Mouse (Mus musculus) midbrain, postnatal 0 days (tissue): ENCODE results near the gene Tmem266. TPM values are rescaled to one million over a fixed set of nuclear protein-coding genes. Genes with fewer than 3 reads are reported as not detected.

Source experiments
- ATAC-seq: fragments of 200-750 bp; cut with Nextera tagmentation; 2 replicates; pipeline ENCODE4 v1.8.0; 2017; ENCODE audit warnings: moderate number of reproducible peaks, mild to moderate bottlenecking, moderate TSS enrichment, moderate library complexity; ENCODE audit not compliant: low FRiP score
- DNase-seq: peaks from one replicate; pipeline ENCODE4 v3.0.0-alpha.2; 2015; ENCODE audit warnings: low spot score
- H3K27ac ChIP-seq: fragments of 300-500 bp; sonication (generic); 2 replicates; pipeline ENCODE4 v1.5.1; 2014; ENCODE audit warnings: low read depth, mild to moderate bottlenecking, low read length, mixed read lengths
- H3K27me3 ChIP-seq: fragments of 300-500 bp; sonication (generic); 2 replicates; pipeline ENCODE4 v1.6.1; 2014; ENCODE audit warnings: low read length, control low read depth, mixed read lengths; ENCODE audit not compliant: insufficient read depth
- H3K36me3 ChIP-seq: fragments of 300-500 bp; sonication (generic); 2 replicates; pipeline ENCODE4 v1.6.1; 2014; ENCODE audit warnings: low read length, control low read depth, mixed read lengths; ENCODE audit not compliant: insufficient read depth
- H3K4me1 ChIP-seq: fragments of 300-500 bp; sonication (generic); 2 replicates; pipeline ENCODE4 v1.6.1; 2014; ENCODE audit warnings: mild to moderate bottlenecking, control low read depth, antibody characterized with exemption, low read length, mixed read lengths; ENCODE audit not compliant: insufficient read depth
- H3K4me2 ChIP-seq: fragments of 300-500 bp; sonication (generic); 2 replicates; pipeline ENCODE4 v1.6.1; 2014; ENCODE audit warnings: low read depth, mild to moderate bottlenecking, low read length, mixed read lengths; ENCODE audit not compliant: poor library complexity, severe bottlenecking
- H3K4me3 ChIP-seq: fragments of 300-500 bp; sonication (generic); 2 replicates; pipeline ENCODE4 v1.5.1; 2014; ENCODE audit warnings: low read depth, mild to moderate bottlenecking, low read length, moderate library complexity
- H3K9ac ChIP-seq: fragments of 300-500 bp; sonication (generic); replicated peaks from 2 replicates; pipeline ENCODE4 v1.6.1; 2014; ENCODE audit warnings: mild to moderate bottlenecking, low read length, moderate library complexity, mixed read lengths; ENCODE audit not compliant: poor library complexity, severe bottlenecking
- H3K9me3 ChIP-seq: fragments of 300-500 bp; sonication (generic); 2 replicates; pipeline ENCODE4 v1.6.1; 2016; ENCODE audit warnings: low read length, control low read depth
- CTCF ChIP-seq: IDR thresholded peaks from 2 replicates; pipeline ENCODE4 v1.5.1; 2016; ENCODE audit warnings: antibody characterized with exemption, mild to moderate bottlenecking
- WGBS: fragments of 180-500 bp; shearing (Covaris S2); extraction: QIAGEN DNeasy Blood & Tissue Kit; methylation state at CpG from one replicate; pipeline ENCODE4 v1.1.7; 2014; 5-methylcytosine and 5-hydroxymethylcytosine counted together
- polyA plus RNA-seq: library from polyadenylated mRNA; unstranded; fragments of >200 nt; fragmentation: Nextera tagmentation; extraction: Ambion mirVana; gene quantifications from 2 replicates; pipeline ENCODE4 v1.2.1, GENCODE M21; 2015
- total RNA-seq: library from RNA; depleted of rRNA; stranded (reverse); fragments of >200 nt; gene quantifications from 2 replicates; pipeline ENCODE4 v1.2.3, GENCODE M21; 2014

Gene Tmem266
- total and polyA plus RNA-seq, 2 experiments from 2014 or later: 7.3 to 12.5 TPM

- ATAC-seq (no peak), DNase-seq (no peak)
- no peak overlapping the region for H3K27ac ChIP-seq
- H3K9ac ChIP-seq: no peak overlapping the region
- H3K4me2 ChIP-seq: no peak overlapping the region
- no peak overlapping the region for H3K4me3 ChIP-seq
- 84% methylated on average over 1 of the region's 1 CpGs for WGBS
- H3K9me3 ChIP-seq: no peaks in the 10 kb centered on the region
- TF ChIP-seq CTCF: no peak
- H3K4me1 ChIP-seq: no peaks in the 10 kb centered on the region
- no peaks in the 10 kb centered on the region for H3K27me3 ChIP-seq
- no peaks in the 10 kb centered on the region for H3K36me3 ChIP-seq
Measured at GRCm38 (mm10) chr9:55357164-55357563, 30.5 kb downstream of the Tmem266 start.

- H3K27me3 ChIP-seq: no peaks in the 10 kb centered on the region
- H3K4me3 ChIP-seq: no peak overlapping the region
- H3K27ac ChIP-seq: no peak overlapping the region
- no peaks in the 10 kb centered on the region for H3K36me3 ChIP-seq
- H3K4me2 ChIP-seq: no peak overlapping the region
- TF ChIP-seq CTCF: no peak
- ATAC-seq (no peak), DNase-seq (no peak)
- no peaks in the 10 kb centered on the region for H3K4me1 ChIP-seq
- WGBS: 84% methylated on average over 3 of the region's 3 CpGs
- H3K9me3 ChIP-seq: no peaks in the 10 kb centered on the region
- H3K9ac ChIP-seq: no peak overlapping the region
Measured at GRCm38 (mm10) chr9:55360372-55360771, 33.7 kb downstream of the Tmem266 start.

GRCm38 (mm10) chr9:55360861-55361260 lies 34.1 kb downstream of the Tmem266 start:
- no peak for ATAC-seq
- WGBS: 58% methylated on average over 7 of the region's 7 CpGs
- TF ChIP-seq CTCF: no peak
- no peaks in the 10 kb centered on the region for H3K36me3 ChIP-seq
- no peaks in the 10 kb centered on the region for H3K4me1 ChIP-seq
- no peaks in the 10 kb centered on the region for H3K27me3 ChIP-seq
- no peak overlapping the region for H3K4me2 ChIP-seq
- H3K9ac ChIP-seq: no peak overlapping the region
- no peak for DNase-seq
- H3K4me3 ChIP-seq: no peak overlapping the region
- H3K27ac ChIP-seq: no peak overlapping the region
- H3K9me3 ChIP-seq: no peaks in the 10 kb centered on the region

GRCm38 (mm10) chr9:55361969-55362368 lies 35.3 kb downstream of the Tmem266 start:
- H3K27me3 ChIP-seq: no peaks in the 10 kb centered on the region
- WGBS: 83% methylated on average over 5 of the region's 5 CpGs
- H3K4me2 ChIP-seq: no peak overlapping the region
- no peak overlapping the region for H3K9ac ChIP-seq
- no peak overlapping the region for H3K27ac ChIP-seq
- no peak for DNase-seq
- H3K36me3 ChIP-seq: no peaks in the 10 kb centered on the region
- H3K4me3 ChIP-seq: no peak overlapping the region
- H3K9me3 ChIP-seq: no peaks in the 10 kb centered on the region
- no peak for ATAC-seq
- no peak for TF ChIP-seq CTCF
- no peaks in the 10 kb centered on the region for H3K4me1 ChIP-seq

GRCm38 (mm10) chr9:55363707-55364106 lies 37.0 kb downstream of the Tmem266 start:
- TF ChIP-seq CTCF: no peak
- DNase-seq (no peak), ATAC-seq (no peak)
- Histone ChIP-seq H3K27me3 (no peaks in the 10 kb centered on the region), H3K4me2 (no peak overlapping the region), H3K36me3 (no peaks in the 10 kb centered on the region), H3K4me3 (no peak overlapping the region), H3K4me1 (no peaks in the 10 kb centered on the region), H3K9me3 (no peaks in the 10 kb centered on the region), H3K9ac (no peak overlapping the region), H3K27ac (no peak overlapping the region)

GRCm38 (mm10) chr9:55368011-55368410 lies 41.3 kb downstream of the Tmem266 start:
- no peak overlapping the region for H3K4me3 ChIP-seq
- H3K9me3 ChIP-seq: no peaks in the 10 kb centered on the region
- ATAC-seq (no peak), DNase-seq (no peak)
- no peak overlapping the region for H3K4me2 ChIP-seq
- H3K9ac ChIP-seq: no peak overlapping the region
- no peaks in the 10 kb centered on the region for H3K4me1 ChIP-seq
- no peak for TF ChIP-seq CTCF
- WGBS: 63% methylated on average over 3 of the region's 3 CpGs
- H3K27me3 ChIP-seq: no peaks in the 10 kb centered on the region
- H3K36me3 ChIP-seq: no peaks in the 10 kb centered on the region
- H3K27ac ChIP-seq: no peak overlapping the region
